Mouse (Mus musculus) neural tube, embryonic 15.5 days (tissue): Measurements from ENCODE around the gene Hist1h2ab. TPM values are rescaled to one million over a fixed set of nuclear protein-coding genes. Genes with fewer than 3 reads are reported as not detected.
A peak's percentile ranks its signal among the peaks of the same experiment; 100 is the strongest.
"Not testable (repeated sequence)": the region's sequence is repeated elsewhere in the genome, so short reads cannot be mapped to it uniquely, and the experiment has no call there.

Source experiments
- ATAC-seq: fragments of 200-750 bp; cut with Nextera tagmentation; 2 replicates; pipeline ENCODE4 v1.8.0; 2017; ENCODE audit warnings: mild to moderate bottlenecking, moderate TSS enrichment, moderate library complexity; ENCODE audit not compliant: low FRiP score
- H3K27ac ChIP-seq: fragments of 300-500 bp; sonication (generic); replicated peaks from 2 replicates; pipeline ENCODE4 v1.5.1; 2015; ENCODE audit warnings: mild to moderate bottlenecking, inconsistent platforms
- H3K27me3 ChIP-seq: fragments of 300-500 bp; sonication (generic); replicated peaks from 2 replicates; pipeline ENCODE4 v1.6.1; 2015; ENCODE audit warnings: inconsistent platforms
- H3K36me3 ChIP-seq: fragments of 300-500 bp; sonication (generic); 2 replicates; pipeline ENCODE4 v1.6.1; 2015; ENCODE audit warnings: inconsistent platforms
- H3K4me1 ChIP-seq: fragments of 300-500 bp; sonication (generic); 2 replicates; pipeline ENCODE4 v1.6.1; 2015; ENCODE audit warnings: inconsistent platforms
- H3K4me2 ChIP-seq: fragments of 300-500 bp; sonication (generic); 2 replicates; pipeline ENCODE4 v1.6.1; 2015; ENCODE audit warnings: inconsistent platforms, mild to moderate bottlenecking, moderate library complexity
- H3K4me3 ChIP-seq: fragments of 300-500 bp; sonication (generic); replicated peaks from 2 replicates; pipeline ENCODE4 v1.5.1; 2015; ENCODE audit warnings: mild to moderate bottlenecking, inconsistent platforms
- H3K9ac ChIP-seq: fragments of 300-500 bp; sonication (generic); replicated peaks from 2 replicates; pipeline ENCODE4 v1.6.1; 2015; ENCODE audit warnings: mild to moderate bottlenecking, inconsistent platforms
- H3K9me3 ChIP-seq: fragments of 300-500 bp; sonication (generic); replicated peaks from 2 replicates; pipeline ENCODE4 v1.6.1; 2016; ENCODE audit warnings: inconsistent platforms
- WGBS: fragments of 180-500 bp; shearing (Covaris S2); methylation state at CpG from one replicate; pipeline ENCODE4 v1.1.7; 2015; ENCODE audit warnings: mixed read lengths; 5-methylcytosine and 5-hydroxymethylcytosine counted together
- polyA plus RNA-seq: library from polyadenylated mRNA; unstranded; fragments of >200 nt; fragmentation: Nextera tagmentation; extraction: Ambion mirVana; gene quantifications from 2 replicates; pipeline ENCODE4 v1.2.1, GENCODE M21; 2015

The Hist1h2ab gene
- polyA plus RNA-seq, 1 experiment from 2014 or later: 3.0 TPM

DNA sequence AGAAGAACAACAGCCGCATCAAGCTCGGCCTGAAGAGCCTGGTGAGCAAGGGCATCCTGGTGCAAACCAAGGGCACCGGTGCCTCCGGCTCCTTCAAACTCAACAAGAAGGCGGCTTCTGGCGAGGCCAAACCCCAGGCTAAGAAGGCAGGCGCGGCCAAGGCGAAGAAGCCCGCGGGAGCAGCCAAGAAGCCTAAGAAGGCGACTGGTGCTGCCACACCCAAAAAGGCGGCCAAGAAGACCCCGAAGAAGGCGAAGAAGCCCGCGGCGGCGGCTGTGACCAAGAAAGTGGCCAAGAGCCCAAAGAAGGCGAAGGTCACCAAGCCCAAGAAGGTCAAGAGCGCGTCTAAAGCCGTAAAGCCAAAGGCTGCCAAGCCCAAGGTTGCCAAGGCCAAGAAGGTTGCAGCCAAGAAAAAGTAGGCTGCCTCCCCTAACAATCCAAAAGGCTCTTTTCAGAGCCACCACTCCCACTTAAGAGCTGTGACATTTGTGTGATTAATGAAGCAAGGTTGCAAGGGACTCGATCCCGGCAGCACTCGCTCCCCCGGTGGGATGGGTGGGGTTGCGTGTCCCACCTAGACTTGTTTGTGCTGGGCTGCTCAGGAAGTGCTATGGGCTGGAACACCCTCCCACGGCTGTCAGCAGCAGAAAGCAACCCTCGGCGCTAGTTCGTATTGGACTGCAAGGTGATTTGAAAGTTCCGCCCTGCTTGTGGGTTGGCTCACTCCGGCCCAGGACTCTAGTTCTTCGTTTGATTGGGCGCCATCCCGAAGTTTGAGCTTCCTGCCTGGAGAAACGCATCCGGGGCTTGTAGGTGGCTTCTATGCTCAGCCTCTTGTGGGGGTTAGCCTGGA lies 11.6 kb upstream of the Hist1h2ab start:
- Histone ChIP-seq H3K27me3 (no peaks in the 10 kb centered on the region), H3K9me3 (no peaks in the 10 kb centered on the region), H3K9ac (peak overlapping the region; percentile 56), H3K27ac (peak overlapping the region; percentile 85), H3K4me2 (peak overlapping the region; percentile 100), H3K4me1 (peaks cover 19% of the 10 kb centered on the region), H3K36me3 (no peaks in the 10 kb centered on the region), H3K4me3 (peak overlapping the region; percentile 63)
- WGBS: under 1% methylated on average over 39 of the region's 39 CpGs
- ATAC-seq: peak; percentile 92

DNA sequence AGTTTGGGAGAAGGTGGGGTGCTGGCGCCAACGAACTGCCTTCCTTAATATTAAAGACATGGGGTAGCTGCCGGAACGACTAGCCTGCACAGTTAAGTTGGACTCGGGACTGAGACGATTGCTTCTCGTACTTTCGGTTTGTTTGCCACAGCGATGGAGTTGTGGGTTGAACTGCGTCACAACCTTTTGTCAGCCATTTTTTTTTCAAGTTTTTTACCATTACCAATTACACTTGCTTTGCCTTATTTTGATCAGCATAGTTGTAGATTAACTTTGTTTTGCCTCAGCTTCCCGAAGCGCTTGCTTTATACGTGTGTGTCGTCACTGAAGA lies 11.0 kb upstream of the Hist1h2ab start:
- H3K4me3 ChIP-seq: peak overlapping the region; percentile 63
- peak overlapping the region; percentile 56 for H3K9ac ChIP-seq
- ATAC-seq: no peak; the same call in 1 of the 2 replicates
- peaks cover 19% of the 10 kb centered on the region for H3K4me1 ChIP-seq
- no peaks in the 10 kb centered on the region for H3K36me3 ChIP-seq
- H3K27ac ChIP-seq: peak overlapping the region; percentile 85
- WGBS: under 1% methylated on average over 14 of the region's 14 CpGs
- no peaks in the 10 kb centered on the region for H3K27me3 ChIP-seq
- peak overlapping the region; percentile 100 for H3K4me2 ChIP-seq
- no peaks in the 10 kb centered on the region for H3K9me3 ChIP-seq

DNA sequence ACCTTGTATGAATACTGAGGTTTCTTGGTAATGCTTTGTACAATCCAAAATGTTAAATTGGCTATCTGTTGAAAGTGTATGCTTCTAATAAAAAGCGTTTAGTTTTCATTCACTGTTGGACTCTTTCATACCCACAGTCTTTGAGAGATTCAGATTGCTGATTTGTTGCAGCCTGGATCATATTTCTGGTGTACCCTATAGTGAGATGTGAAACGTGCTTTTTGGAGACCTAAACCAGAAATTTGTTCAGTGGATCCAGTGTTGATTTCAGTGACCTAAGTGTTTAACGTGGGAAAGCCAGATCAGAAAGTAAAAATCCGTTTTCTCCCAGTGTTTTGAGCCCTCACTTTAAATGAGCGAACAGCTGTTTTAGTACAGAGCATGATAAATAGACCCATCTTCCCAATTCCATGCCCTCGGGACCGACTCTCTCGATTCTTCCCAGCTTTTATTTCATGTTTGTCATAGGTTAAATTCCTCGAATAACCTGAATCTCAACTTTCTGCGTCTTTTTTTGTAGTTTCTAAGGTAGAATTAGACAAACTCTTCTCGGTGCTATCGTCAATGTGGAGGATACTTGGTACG lies 10.6 kb upstream of the Hist1h2ab start:
- H3K9me3 ChIP-seq: no peaks in the 10 kb centered on the region
- H3K4me1 ChIP-seq: peaks cover 21% of the 10 kb centered on the region
- no peak for ATAC-seq
- peak overlapping the region; percentile 100 for H3K4me2 ChIP-seq
- WGBS: 33% methylated on average over 13 of the region's 13 CpGs
- H3K36me3 ChIP-seq: no peaks in the 10 kb centered on the region
- H3K27ac ChIP-seq: peak overlapping the region; percentile 85
- no peaks in the 10 kb centered on the region for H3K27me3 ChIP-seq
- peak overlapping the region; percentile 56 for H3K9ac ChIP-seq
- peak overlapping the region; percentile 63 for H3K4me3 ChIP-seq

DNA sequence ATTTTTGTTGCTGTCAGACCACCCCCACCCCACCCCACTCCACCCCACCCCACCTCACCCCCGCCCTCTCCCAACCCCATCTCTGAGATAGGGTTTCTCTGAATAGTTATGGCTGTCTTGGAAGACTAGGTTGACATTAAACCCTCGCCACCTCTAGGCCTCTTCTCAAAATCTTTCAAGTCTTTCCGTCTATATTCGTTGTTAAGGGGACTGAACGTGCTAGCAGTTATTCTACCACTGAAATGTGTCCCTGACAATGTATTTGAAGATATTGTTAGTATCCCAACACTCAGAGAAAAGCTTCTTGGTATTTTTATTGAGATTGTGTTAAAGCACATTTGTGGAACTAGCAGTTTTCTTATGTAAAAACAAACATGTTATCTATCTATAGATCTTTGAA lies 10.0 kb upstream of the Hist1h2ab start:
- no peak overlapping the region for H3K4me3 ChIP-seq
- ATAC-seq: no peak
- H3K27ac ChIP-seq: no peak overlapping the region
- H3K4me2 ChIP-seq: peak overlapping the region; percentile 100; the same call in 1 of the 2 replicates
- WGBS: 65% methylated on average over 5 of the region's 5 CpGs
- peaks cover 25% of the 10 kb centered on the region for H3K4me1 ChIP-seq
- no peaks in the 10 kb centered on the region for H3K27me3 ChIP-seq
- H3K36me3 ChIP-seq: no peaks in the 10 kb centered on the region
- no peak overlapping the region for H3K9ac ChIP-seq
- H3K9me3 ChIP-seq: no peaks in the 10 kb centered on the region

DNA sequence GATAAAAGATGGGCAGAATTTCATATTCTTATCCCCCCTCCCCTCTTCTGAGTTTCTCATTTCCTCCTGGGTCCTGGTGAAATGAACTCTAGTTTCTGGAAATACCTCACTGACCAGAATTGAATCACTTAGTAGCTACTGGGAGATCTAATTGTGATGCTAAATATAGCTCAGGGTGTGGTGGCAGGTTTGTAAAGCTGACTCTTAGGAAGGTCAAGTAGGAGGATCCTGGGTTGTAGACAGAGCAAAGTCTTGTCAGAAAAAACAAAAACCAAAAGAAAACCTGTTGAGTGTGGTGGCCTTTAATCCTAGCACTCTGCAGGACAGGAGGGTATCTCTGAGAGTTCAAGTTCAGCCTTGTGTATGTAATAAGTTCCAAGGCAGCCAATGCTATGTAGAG lies 8.9 kb upstream of the Hist1h2ab start:
- Histone ChIP-seq H3K27me3 (no peaks in the 10 kb centered on the region), H3K4me2 (no peak overlapping the region), H3K36me3 (no peaks in the 10 kb centered on the region), H3K4me1 (peaks cover 27% of the 10 kb centered on the region), H3K27ac (no peak overlapping the region), H3K4me3 (no peak overlapping the region), H3K9me3 (no peaks in the 10 kb centered on the region), H3K9ac (no peak overlapping the region)
- no peak for ATAC-seq

DNA sequence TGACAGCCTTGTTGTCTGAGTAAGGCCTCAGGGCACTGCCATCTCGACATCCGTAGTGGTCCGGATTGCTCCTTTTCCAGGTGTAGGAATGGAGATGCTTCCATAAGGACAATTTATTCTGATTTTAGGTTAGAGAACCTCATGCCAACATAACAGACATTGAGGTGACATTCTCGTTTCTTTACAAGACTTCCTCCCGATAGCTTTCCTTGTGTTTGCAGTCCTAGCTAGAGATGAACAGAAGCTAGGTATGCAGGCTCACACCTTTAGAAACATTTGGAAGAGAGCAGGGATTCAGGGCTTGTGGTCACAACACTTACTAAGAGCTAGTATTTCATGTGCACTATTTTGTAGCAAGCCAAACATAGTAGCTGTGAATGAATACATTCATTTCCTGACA lies 7.7 kb upstream of the Hist1h2ab start:
- no peak for ATAC-seq
- WGBS: 84% methylated on average over 5 of the region's 5 CpGs

DNA sequence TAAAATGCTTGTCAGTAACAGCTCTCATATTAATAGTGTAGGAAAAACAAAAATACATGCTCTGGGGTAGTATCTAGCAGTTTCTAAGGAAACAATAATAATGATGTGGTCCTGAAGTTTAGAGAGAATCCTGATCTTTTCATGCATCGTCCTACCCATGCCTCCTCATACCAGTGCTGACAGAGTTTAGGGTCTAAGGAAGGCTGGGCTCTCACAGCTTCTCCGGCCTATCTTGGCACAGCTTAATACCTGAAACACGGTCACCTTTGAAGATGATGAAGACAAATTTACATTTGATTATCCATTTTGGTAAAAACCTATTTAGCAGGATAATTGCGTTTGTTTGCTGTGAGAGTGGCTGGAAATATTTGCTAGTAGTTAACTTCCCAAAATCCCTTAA lies 7.0 kb upstream of the Hist1h2ab start:
- ATAC-seq: no peak
- H3K9ac ChIP-seq: no peak overlapping the region
- 52% methylated on average over 4 of the region's 4 CpGs for WGBS

More for the DNA sequence above, 7.7 kb upstream of the Hist1h2ab start:
- Histone ChIP-seq H3K4me3 (no peak overlapping the region), H3K9me3 (no peaks in the 10 kb centered on the region), H3K4me1 (peaks cover 32% of the 10 kb centered on the region), H3K4me2 (no peak overlapping the region), H3K9ac (no peak overlapping the region; the same call in 1 of the 2 replicates), H3K36me3 (no peaks in the 10 kb centered on the region), H3K27me3 (no peaks in the 10 kb centered on the region), H3K27ac (no peak overlapping the region)

DNA sequence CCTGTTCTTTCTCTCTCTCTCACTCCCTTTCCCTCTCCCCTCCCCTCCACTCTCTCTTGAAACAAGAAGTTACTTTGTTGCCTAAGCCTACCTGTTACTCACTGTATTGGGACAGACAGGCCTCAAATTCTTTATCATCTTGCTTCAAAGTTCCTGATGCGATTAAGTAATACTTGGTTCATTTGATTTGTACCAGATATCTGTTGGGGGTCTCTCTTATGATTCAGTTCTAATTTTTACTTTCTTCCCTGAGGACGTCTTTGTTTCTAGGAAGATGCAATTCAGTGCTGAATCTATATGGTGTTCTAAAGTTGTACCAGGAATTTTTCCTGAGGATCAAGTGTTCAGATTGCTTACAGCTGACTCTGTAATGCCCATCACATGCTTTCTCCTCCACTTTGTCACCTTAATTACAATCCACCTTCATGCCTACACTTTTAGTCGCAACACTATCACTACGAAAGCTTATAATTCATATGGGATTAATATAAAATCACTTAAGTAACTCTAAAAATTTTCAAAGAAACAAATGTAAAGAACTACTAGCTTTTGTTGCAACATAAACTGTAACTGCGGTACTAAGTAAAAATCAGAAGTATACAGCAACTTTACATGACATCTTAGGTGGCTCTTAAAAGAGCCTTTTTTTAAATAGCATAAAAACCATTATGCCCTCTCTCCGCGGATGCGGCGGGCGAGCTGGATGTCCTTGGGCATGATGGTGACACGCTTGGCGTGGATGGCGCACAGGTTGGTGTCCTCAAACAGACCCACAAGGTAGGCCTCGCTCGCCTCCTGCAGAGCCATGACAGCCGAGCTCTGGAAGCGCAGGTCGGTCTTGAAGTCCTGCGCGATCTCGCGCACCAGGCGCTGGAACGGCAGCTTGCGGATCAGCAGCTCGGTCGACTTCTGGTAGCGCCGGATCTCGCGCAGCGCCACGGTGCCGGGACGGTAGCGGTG lies 6.2 kb upstream of the Hist1h2ab start:
- no peaks in the 10 kb centered on the region for H3K9me3 ChIP-seq
- H3K4me3 ChIP-seq: peak overlapping the region; percentile 46
- 1% methylated on average over 23 of the region's 36 CpGs for WGBS
- peaks cover 23% of the 10 kb centered on the region for H3K4me1 ChIP-seq
- no peak overlapping the region for H3K9ac ChIP-seq
- no peaks in the 10 kb centered on the region for H3K27me3 ChIP-seq
- H3K36me3 ChIP-seq: no peaks in the 10 kb centered on the region
- no peak overlapping the region for H3K27ac ChIP-seq
- no peak for ATAC-seq
- peak overlapping the region; percentile 81 for H3K4me2 ChIP-seq

More for the DNA sequence above, 7.0 kb upstream of the Hist1h2ab start:
- no peaks in the 10 kb centered on the region for H3K36me3 ChIP-seq
- no peak overlapping the region for H3K4me3 ChIP-seq
- no peak overlapping the region for H3K4me2 ChIP-seq
- no peaks in the 10 kb centered on the region for H3K9me3 ChIP-seq
- no peaks in the 10 kb centered on the region for H3K27me3 ChIP-seq
- H3K27ac ChIP-seq: no peak overlapping the region
- peaks cover 31% of the 10 kb centered on the region for H3K4me1 ChIP-seq

DNA sequence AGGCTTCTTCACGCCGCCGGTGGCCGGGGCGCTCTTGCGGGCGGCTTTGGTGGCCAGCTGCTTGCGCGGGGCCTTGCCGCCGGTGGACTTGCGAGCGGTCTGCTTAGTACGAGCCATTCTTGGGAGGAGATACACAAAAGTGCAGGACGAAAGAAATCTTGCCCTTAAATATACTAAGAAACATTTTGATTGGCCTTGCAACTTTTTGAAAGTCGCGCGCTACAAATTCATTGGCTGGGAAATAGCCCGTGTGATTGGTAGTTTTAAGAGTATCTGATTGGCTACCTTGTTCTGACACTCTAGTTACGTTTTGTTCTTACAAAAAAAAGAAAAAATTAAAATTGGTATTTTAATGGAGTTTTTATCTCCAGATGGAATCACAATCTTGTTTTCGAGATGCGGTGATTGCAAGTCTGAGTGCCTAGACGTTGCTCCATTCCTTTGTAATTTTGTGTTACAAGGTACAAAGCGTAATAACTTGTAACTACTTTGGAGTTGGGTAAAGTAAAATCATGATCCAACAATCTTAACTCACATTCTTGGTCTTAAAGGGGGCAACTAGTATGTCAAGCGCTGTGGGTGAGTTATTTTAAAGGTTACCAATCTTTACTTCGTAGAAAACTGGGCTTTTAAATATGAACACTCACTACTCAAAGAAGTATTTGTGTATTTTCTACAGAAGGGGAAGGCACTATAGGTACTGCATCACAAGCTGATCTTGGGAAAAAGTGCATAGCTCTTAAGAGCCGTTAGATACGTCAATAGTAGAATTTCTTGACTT lies 5.4 kb upstream of the Hist1h2ab start, which contains the start of gene Hist1h3c:
Gene Hist1h3c (minus strand): TSS at position 222 of the 781 bp plus-strand sequence.
- Histone ChIP-seq H3K4me3 (peak within 1 kb of the TSS; percentile 46), H3K27ac (peak within 1 kb of the TSS; percentile 96), H3K9ac (peak within 1 kb of the TSS; percentile 51), H3K9me3 (no peaks in the 10 kb centered on the region), H3K4me1 (peaks cover 16% of the 10 kb centered on the region), H3K4me2 (peak within 1 kb of the TSS; percentile 81), H3K36me3 (no peaks in the 10 kb centered on the region), H3K27me3 (no peaks in the 10 kb centered on the region)
- 1% methylated on average over 27 of the region's 28 CpGs for whole genome bisulfite sequencing
- ATAC-seq: peak; percentile 81

DNA sequence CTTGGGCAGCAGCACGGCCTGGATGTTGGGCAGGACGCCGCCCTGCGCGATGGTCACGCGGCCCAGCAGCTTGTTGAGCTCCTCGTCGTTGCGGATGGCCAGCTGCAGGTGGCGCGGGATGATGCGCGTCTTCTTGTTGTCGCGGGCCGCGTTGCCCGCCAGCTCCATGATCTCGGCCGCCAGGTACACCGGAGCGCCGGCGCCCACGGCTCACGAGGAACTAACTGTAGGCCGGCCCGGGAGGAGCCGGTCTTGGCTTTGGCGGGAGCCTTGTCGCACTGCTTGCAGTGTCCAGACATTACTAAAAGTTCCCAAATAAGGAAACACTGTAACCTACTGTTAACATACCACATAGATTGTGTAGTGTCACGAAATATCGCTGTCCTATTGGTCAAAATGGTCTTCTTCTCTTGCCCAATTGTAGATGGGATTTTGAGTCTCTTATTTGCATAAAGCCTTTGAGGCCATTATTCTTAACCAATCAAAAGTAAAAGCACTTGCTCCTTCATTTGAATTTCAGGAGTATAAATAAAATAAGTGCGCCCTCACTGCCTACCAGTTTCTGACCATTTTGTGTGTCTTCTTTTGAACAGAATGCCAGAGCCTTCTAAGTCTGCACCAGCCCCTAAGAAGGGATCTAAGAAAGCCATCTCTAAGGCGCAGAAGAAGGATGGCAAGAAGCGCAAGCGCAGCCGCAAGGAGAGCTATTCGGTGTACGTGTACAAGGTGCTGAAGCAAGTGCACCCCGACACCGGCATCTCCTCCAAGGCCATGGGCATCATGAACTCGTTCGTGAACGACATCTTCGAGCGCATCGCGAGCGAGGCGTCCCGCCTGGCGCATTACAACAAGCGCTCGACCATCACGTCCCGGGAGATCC lies 4.5 kb upstream of the Hist1h2ab start, which contains the start of gene Hist1h2bb:
Gene Hist1h2bb (plus strand): TSS at position 534 of the 880 bp plus-strand sequence.
- H3K36me3 ChIP-seq, H3K27me3 ChIP-seq, H3K9me3 ChIP-seq: not testable (repeated sequence)
- H3K27ac ChIP-seq: peak within 1 kb of the TSS; percentile 96
- peak; percentile 93 for ATAC-seq
- peak within 1 kb of the TSS; percentile 81 for H3K4me2 ChIP-seq
- under 1% methylated on average over 42 of the region's 58 CpGs for WGBS
- H3K4me3 ChIP-seq: peak within 1 kb of the TSS; percentile 46
- H3K9ac ChIP-seq: peak within 1 kb of the TSS; percentile 51
- peaks cover 18% of the 10 kb centered on the region for H3K4me1 ChIP-seq
